Mouse (Mus musculus): ENCODE measurements around the gene Cabp5. TPM values are rescaled to one million over a fixed set of nuclear protein-coding genes. Genes with fewer than 3 reads are reported as not detected.
"Not testable (repeated sequence)": the region's sequence is repeated elsewhere in the genome, so short reads cannot be mapped to it uniquely, and the experiment has no call there.

Gene Cabp5
- not detected in 2 replicates for polyA plus RNA-seq (2014; fragmentation: Nextera tagmentation; extraction: Ambion mirVana)

DNA sequence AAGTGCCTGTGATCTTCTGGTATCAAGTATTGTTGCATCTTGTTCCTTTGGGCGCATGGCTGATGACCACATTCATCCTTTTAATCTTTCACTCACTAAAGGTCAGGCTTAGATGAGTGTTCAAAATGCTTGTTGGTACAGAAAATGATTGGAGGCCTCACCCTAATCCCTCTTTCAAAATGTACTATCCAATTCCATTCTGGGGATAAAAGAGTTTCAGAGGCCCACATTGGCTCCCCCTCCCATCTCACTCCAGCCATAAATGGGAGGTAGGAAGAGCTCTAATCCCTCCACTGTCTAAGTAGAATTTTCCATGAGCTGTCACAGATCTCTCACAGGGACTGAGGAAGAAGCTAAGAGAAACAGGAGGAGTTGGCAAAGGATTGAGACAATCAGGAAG lies at the start of gene Cabp5:
TSS of gene Cabp5 (plus strand) at position 301 of the 400 bp plus-strand sequence.
- no peak within 1 kb of the TSS for H3K27ac ChIP-seq (ENCODE audit: low read depth, low read length)
- no peak within 1 kb of the TSS for H3K4me3 ChIP-seq (ENCODE audit: low read length)
- H3K9ac ChIP-seq (ENCODE audit: low read depth, low read length) = no peak within 1 kb of the TSS
- H3K27me3 ChIP-seq (ENCODE audit: control insufficient read depth, insufficient read depth, low read length) = no peaks in the 10 kb centered on the region
- no peak for ATAC-seq (ENCODE audit: low FRiP score, low TSS enrichment)
- H3K4me2 ChIP-seq (replicated peaks; ENCODE audit: low read depth, low read length) = no peak within 1 kb of the TSS
- H3K9me3 ChIP-seq (ENCODE audit: control insufficient read depth, low read length) = no peaks in the 10 kb centered on the region
- no peaks in the 10 kb centered on the region for H3K36me3 ChIP-seq (ENCODE audit: control insufficient read depth, insufficient read depth, low read length)
- H3K4me1 ChIP-seq (ENCODE audit: control insufficient read depth, insufficient read depth, low read length) = no peaks in the 10 kb centered on the region
- WGBS = 92% methylated on average over 1 of the region's 1 CpGs

DNA sequence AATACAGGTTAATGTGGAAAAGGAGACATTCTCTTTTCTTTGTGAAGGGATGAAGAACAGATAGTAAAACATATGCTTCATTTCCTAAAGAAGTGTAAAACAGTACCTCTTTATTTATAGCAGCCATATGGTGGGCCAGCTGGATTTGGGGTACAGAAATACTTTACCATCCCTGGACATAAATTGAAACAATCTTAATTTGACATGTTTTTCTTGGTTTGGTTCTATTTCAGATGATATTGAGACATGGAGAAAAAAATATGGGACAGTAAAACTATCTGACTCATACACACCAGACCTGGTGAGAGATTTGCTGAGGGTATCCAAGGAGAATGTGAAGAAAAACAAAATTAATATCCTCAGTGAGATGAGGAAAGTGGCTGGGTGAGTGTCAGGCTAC lies 42.0 kb upstream of the Cabp5 start:
- H3K4me3 ChIP-seq (ENCODE audit: low read length) = no peak overlapping the region
- no peak for ATAC-seq (ENCODE audit: low FRiP score, low TSS enrichment)
- no peak overlapping the region for H3K27ac ChIP-seq (ENCODE audit: low read depth, low read length)
- H3K4me1 ChIP-seq (ENCODE audit: control insufficient read depth, insufficient read depth, low read length) = no peaks in the 10 kb centered on the region
- no peak overlapping the region for H3K9ac ChIP-seq (ENCODE audit: low read depth, low read length)
- H3K4me2 ChIP-seq (replicated peaks; ENCODE audit: low read depth, low read length) = no peak overlapping the region
- peaks cover 6% of the 10 kb centered on the region for H3K36me3 ChIP-seq (ENCODE audit: control insufficient read depth, insufficient read depth, low read length)
- H3K9me3 ChIP-seq (ENCODE audit: control insufficient read depth, low read length) = peaks cover 4% of the 10 kb centered on the region; the same call in 1 of the 2 replicates
- no peaks in the 10 kb centered on the region for H3K27me3 ChIP-seq (ENCODE audit: control insufficient read depth, insufficient read depth, low read length)

DNA sequence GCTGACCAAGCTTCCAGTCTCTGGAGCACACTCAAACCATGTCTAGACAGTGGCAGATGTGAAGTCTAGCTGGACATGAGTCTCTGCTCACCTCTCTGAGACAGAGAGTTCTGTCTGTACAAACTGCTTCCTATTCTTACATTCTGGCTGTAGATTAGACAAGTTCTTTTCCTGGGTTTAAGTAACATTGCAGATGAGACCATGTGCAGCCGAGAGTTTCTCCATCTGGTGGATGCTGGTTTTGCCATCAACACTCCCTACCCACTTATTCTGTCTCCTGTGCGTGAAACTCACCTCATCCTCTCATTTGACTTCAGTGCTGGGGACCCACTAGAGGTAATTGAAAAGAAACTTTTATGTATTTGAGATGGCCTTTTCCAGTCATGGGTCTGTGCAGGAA lies 17.3 kb upstream of the Cabp5 start:
- H3K27me3 ChIP-seq (ENCODE audit: control insufficient read depth, insufficient read depth, low read length) = no peaks in the 10 kb centered on the region
- no peaks in the 10 kb centered on the region for H3K9me3 ChIP-seq (ENCODE audit: control insufficient read depth, low read length)
- ATAC-seq (ENCODE audit: low FRiP score, low TSS enrichment) = no peak
- 87% methylated on average over 2 of the region's 2 CpGs for WGBS
- no peak overlapping the region for H3K4me2 ChIP-seq (replicated peaks; ENCODE audit: low read depth, low read length)
- no peak overlapping the region for H3K9ac ChIP-seq (ENCODE audit: low read depth, low read length)
- H3K4me3 ChIP-seq (ENCODE audit: low read length) = no peak overlapping the region
- no peak overlapping the region for H3K27ac ChIP-seq (ENCODE audit: low read depth, low read length)
- no peaks in the 10 kb centered on the region for H3K36me3 ChIP-seq (ENCODE audit: control insufficient read depth, insufficient read depth, low read length)
- H3K4me1 ChIP-seq (ENCODE audit: control insufficient read depth, insufficient read depth, low read length) = no peaks in the 10 kb centered on the region

DNA sequence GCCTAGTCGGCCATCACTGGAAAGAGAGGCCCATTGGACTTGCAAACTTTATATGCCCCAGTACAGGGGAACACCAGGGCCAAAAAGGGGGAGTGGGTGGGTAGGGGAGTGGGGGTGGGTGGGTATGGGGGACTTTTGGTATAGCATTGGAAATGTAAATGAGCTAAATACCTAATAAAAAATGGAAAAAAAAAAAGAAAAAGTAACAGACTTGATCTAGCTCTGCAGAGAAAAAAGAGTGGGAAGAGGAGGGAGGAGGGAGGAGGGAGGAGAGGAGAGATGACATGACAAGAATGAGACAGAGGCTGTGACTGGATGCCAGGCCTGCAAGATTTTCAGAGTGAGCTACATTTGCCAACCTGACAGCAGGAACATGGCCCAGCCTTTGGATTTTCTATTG lies 52.6 kb downstream of the Cabp5 start, which contains the start of gene Bsph1:
TSS of gene Bsph1 (plus strand) at position 301 of the 400 bp plus-strand sequence.
- WGBS = 69% methylated on average over 1 of the region's 1 CpGs
- H3K27ac ChIP-seq (ENCODE audit: low read depth, low read length); H3K9me3 ChIP-seq (ENCODE audit: control insufficient read depth, low read length); H3K4me2 ChIP-seq (replicated peaks; ENCODE audit: low read depth, low read length); H3K27me3 ChIP-seq (ENCODE audit: control insufficient read depth, insufficient read depth, low read length); H3K4me3 ChIP-seq (ENCODE audit: low read length); H3K36me3 ChIP-seq (ENCODE audit: control insufficient read depth, insufficient read depth, low read length); ATAC-seq (ENCODE audit: low FRiP score, low TSS enrichment); H3K9ac ChIP-seq (ENCODE audit: low read depth, low read length); H3K4me1 ChIP-seq (ENCODE audit: control insufficient read depth, insufficient read depth, low read length): not testable (repeated sequence)

Other genes starting within 250 kb of the Cabp5 start
- gene Vmn1r88, start 238.6 kb upstream of the Cabp5 start, polyA plus RNA-seq (2014; fragmentation: Nextera tagmentation; extraction: Ambion mirVana) = not detected in 2 replicates
- not detected in 2 replicates for gene Vmn1r89, start 185.1 kb upstream of the Cabp5 start, polyA plus RNA-seq (2014; fragmentation: Nextera tagmentation; extraction: Ambion mirVana)
- 120 and 129 TPM in 2 replicates for gene Lig1, start 120.8 kb upstream of the Cabp5 start, polyA plus RNA-seq (2014; fragmentation: Nextera tagmentation; extraction: Ambion mirVana)
- 3.6 and 10.3 TPM in 2 replicates for gene Zswim9, start 119.4 kb upstream of the Cabp5 start, polyA plus RNA-seq (2014; fragmentation: Nextera tagmentation; extraction: Ambion mirVana)
- 1.2 TPM in 2 replicates for gene Pla2g4c, start 73.5 kb upstream of the Cabp5 start, polyA plus RNA-seq (2014; fragmentation: Nextera tagmentation; extraction: Ambion mirVana)
- not detected in 2 replicates for gene Bsph1, start 52.7 kb downstream of the Cabp5 start, polyA plus RNA-seq (2014; fragmentation: Nextera tagmentation; extraction: Ambion mirVana)
- gene Bsph2, start 172.9 kb downstream of the Cabp5 start, polyA plus RNA-seq (2014; fragmentation: Nextera tagmentation; extraction: Ambion mirVana) = not detected in 2 replicates
- not detected in 2 replicates for gene Sult2a5, start 225.8 kb downstream of the Cabp5 start, polyA plus RNA-seq (2014; fragmentation: Nextera tagmentation; extraction: Ambion mirVana)